Mouse (Mus musculus) CD8-positive naive resting alpha-beta T cell, adult 2 months (primary cell): ENCODE data around the gene Marf1.
"Not testable (repeated sequence)": the region's sequence is repeated elsewhere in the genome, so short reads cannot be mapped to it uniquely, and the experiment has no call there.

ENCODE experiments used
- DNase-seq, 2 experiments: peaks; one replicate each; pipeline ENCODE4 v3.0.0; 2022; ENCODE audit warnings: low read depth in 2 of 2, low spot score in 2 of 2

Gene Marf1

GRCm38 (mm10) chr16:14068701-14069100, 94.5 kb downstream of the Marf1 start:
- DNase-seq = not testable (repeated sequence)

- DNase-seq = not testable (repeated sequence)
Measured at GRCm38 (mm10) chr16:14066571-14066970, 96.6 kb downstream of the Marf1 start.

GRCm38 (mm10) chr16:14059869-14060268, 103.3 kb downstream of the Marf1 start:
- DNase-seq = no peak
